Mouse (Mus musculus): ENCODE measurements around the gene Gm7075.
A peak's percentile ranks its signal among the peaks of the same experiment; 100 is the strongest.

GRCm38 (mm10) chr10:63386444-63386843 is 35.1 kb downstream of the Gm7075 start:
- no peak for TF ChIP-seq ZC3H11A (IDR thresholded peaks at IDR 0.05; ENCODE audit: borderline replicate concordance, low read depth, low read length)
- no peak for TF ChIP-seq MAFK (IDR thresholded peaks at IDR 0.05; ENCODE audit: insufficient read depth, low read depth, low read length)
- no peak for TF ChIP-seq CHD2 (IDR thresholded peaks at IDR 0.05; ENCODE audit: low read depth, low read length)
- TF ChIP-seq ZNF384 (IDR thresholded peaks at IDR 0.05; ENCODE audit: low read depth, low read length): no peak
- TF ChIP-seq HCFC1 (IDR thresholded peaks at IDR 0.05; ENCODE audit: borderline replicate concordance, insufficient read depth, low read length): peak; percentile 88
